Mouse (Mus musculus) urinary bladder, postnatal 10 days (tissue): ENCODE results near the gene Rcc1l.
A peak's percentile ranks its signal among the peaks of the same experiment; 100 is the strongest.

Experiments used
- DNase-seq: peaks from one replicate; pipeline ENCODE4 v3.0.0; 2022; ENCODE audit warnings: low spot score

Gene Rcc1l

GRCm38 (mm10) chr5:134115639-134116259 is 60.8 kb downstream of the Rcc1l start:
- DNase-seq = no peak

- no peak for DNase-seq
These were observed 61.6 kb downstream of the Rcc1l start for GRCm38 (mm10) chr5:134114981-134115380.

- no peak for DNase-seq
These were observed 70.7 kb downstream of the Rcc1l start for GRCm38 (mm10) chr5:134105829-134106228.

- no peak for DNase-seq
These were observed 73.9 kb downstream of the Rcc1l start for GRCm38 (mm10) chr5:134102720-134103119.

- DNase-seq = no peak
These were observed 74.7 kb downstream of the Rcc1l start for GRCm38 (mm10) chr5:134101883-134102282.

- no peak for DNase-seq
These were observed 75.3 kb downstream of the Rcc1l start for GRCm38 (mm10) chr5:134101322-134101721.

GRCm38 (mm10) chr5:134100232-134100771 is 76.3 kb downstream of the Rcc1l start:
- no peak for DNase-seq

GRCm38 (mm10) chr5:134099496-134100211 is 76.9 kb downstream of the Rcc1l start, which contains the start of gene Castor2:
Gene Castor2, plus strand, starts transcription at chr5:134099711.
- peak; percentile 74 for DNase-seq

GRCm38 (mm10) chr5:134098976-134099375 is 77.6 kb downstream of the Rcc1l start:
- no peak for DNase-seq

GRCm38 (mm10) chr5:134098341-134098902 is 78.2 kb downstream of the Rcc1l start:
- no peak for DNase-seq
